Mouse (Mus musculus): ENCODE measurements around the gene Banp. TPM values are rescaled to one million over a fixed set of nuclear protein-coding genes. Genes with fewer than 3 reads are reported as not detected.

Gene Banp
- polyA plus RNA-seq, 1 experiment from 2014 or later = 53.0 TPM

GRCm38 (mm10) chr8:121999211-121999610, 49.7 kb downstream of the Banp start:
- Histone ChIP-seq H3K27ac (ENCODE audit: low read length) (no peak overlapping the region), H3K4me2 (ENCODE audit: low read depth, low read length) (no peak overlapping the region), H3K9me3 (ENCODE audit: control insufficient read depth, low read length) (no peaks in the 10 kb centered on the region), H3K36me3 (ENCODE audit: control insufficient read depth, insufficient read depth, low read length) (peaks cover 29% of the 10 kb centered on the region), H3K4me3 (ENCODE audit: low read length) (no peak overlapping the region), H3K4me1 (replicated peaks; ENCODE audit: control insufficient read depth, insufficient read depth, low read length) (no peaks in the 10 kb centered on the region), H3K9ac (ENCODE audit: low read length) (no peak overlapping the region), H3K27me3 (ENCODE audit: control insufficient read depth, insufficient read depth, low read depth, low read length) (no peaks in the 10 kb centered on the region)
- no peak for ATAC-seq (ENCODE audit: low read depth)
- WGBS = 72% methylated on average over 5 of the region's 5 CpGs

DNA sequence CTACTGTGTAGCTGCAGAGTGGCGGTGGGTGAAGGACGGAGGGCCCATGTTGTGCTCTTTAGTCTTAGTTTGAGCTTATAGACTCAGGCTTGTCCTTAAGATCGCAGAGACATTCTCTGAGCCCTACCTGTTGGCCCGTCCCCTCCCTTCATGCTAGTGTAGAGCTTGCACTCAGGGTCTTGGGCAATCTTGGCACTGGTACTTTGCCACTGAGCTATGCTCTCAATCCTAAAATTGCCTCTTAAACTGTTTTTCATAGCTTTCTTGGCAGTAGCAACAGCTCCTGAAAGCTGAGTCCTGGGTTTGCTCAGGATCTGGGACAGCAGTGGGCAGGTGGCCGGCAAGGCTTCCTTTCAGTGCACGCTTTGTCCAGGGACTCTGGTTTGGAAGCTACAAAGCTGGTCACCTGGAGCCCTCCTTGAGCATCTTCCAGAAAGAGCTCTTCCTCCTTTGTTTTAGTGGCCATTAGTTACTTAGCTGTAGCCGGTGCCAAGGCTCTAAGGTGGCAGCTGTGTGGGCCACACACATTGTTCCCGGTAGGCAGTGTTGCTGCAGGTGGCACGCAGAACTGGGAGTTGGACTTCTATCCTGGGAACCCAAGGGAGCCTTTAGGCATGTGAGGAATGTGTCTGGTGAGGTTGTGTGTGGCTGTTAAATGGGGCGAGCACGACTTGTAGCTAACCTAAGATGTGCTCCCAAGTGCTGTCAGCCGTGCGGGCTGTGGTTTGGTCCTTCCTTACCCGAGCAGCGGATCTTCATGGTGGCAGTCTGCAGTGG, 52.0 kb downstream of the Banp start:
- H3K4me2 ChIP-seq (ENCODE audit: low read depth, low read length) = no peak overlapping the region
- H3K27ac ChIP-seq (ENCODE audit: low read length) = no peak overlapping the region
- H3K9ac ChIP-seq (ENCODE audit: low read length) = no peak overlapping the region
- H3K4me1 ChIP-seq (replicated peaks; ENCODE audit: control insufficient read depth, insufficient read depth, low read length) = no peaks in the 10 kb centered on the region
- H3K4me3 ChIP-seq (ENCODE audit: low read length) = no peak overlapping the region
- 88% methylated on average over 15 of the region's 15 CpGs for WGBS
- peaks cover 26% of the 10 kb centered on the region for H3K36me3 ChIP-seq (ENCODE audit: control insufficient read depth, insufficient read depth, low read length)
- ATAC-seq (ENCODE audit: low read depth) = no peak
- no peaks in the 10 kb centered on the region for H3K9me3 ChIP-seq (ENCODE audit: control insufficient read depth, low read length)
- H3K27me3 ChIP-seq (ENCODE audit: control insufficient read depth, insufficient read depth, low read depth, low read length) = no peaks in the 10 kb centered on the region

DNA sequence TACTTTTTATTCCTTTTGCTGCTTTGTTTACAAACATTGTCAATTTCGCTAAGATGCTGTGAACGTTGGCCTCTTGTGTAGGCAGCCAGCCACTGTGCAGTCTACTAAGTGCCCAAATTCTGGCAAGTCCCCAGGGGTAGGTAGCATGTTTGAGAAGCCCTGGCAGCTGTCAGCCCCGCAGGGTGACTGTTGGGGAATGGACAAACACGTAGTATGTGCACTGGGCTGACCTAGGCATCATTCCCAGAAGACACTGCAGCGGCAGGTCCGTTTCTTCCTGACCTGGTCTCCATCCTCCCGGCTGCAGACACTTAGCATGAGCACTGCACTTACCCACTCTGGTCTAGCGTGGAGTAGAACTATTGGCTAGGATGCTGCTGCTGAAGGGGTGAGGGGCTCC, 54.1 kb downstream of the Banp start:
- no peak overlapping the region for H3K4me3 ChIP-seq (ENCODE audit: low read length)
- H3K36me3 ChIP-seq (ENCODE audit: control insufficient read depth, insufficient read depth, low read length) = peaks cover 24% of the 10 kb centered on the region
- no peak overlapping the region for H3K27ac ChIP-seq (ENCODE audit: low read length)
- H3K9me3 ChIP-seq (ENCODE audit: control insufficient read depth, low read length) = no peaks in the 10 kb centered on the region
- WGBS = 72% methylated on average over 8 of the region's 8 CpGs
- no peak overlapping the region for H3K9ac ChIP-seq (ENCODE audit: low read length)
- H3K27me3 ChIP-seq (ENCODE audit: control insufficient read depth, insufficient read depth, low read depth, low read length) = no peaks in the 10 kb centered on the region
- H3K4me2 ChIP-seq (ENCODE audit: low read depth, low read length) = no peak overlapping the region
- ATAC-seq (ENCODE audit: low read depth) = no peak
- no peaks in the 10 kb centered on the region for H3K4me1 ChIP-seq (replicated peaks; ENCODE audit: control insufficient read depth, insufficient read depth, low read length)

- Histone ChIP-seq H3K36me3 (ENCODE audit: control insufficient read depth, insufficient read depth, low read length) (peaks cover 24% of the 10 kb centered on the region), H3K9ac (ENCODE audit: low read length) (no peak overlapping the region), H3K27ac (ENCODE audit: low read length) (no peak overlapping the region), H3K27me3 (ENCODE audit: control insufficient read depth, insufficient read depth, low read depth, low read length) (no peaks in the 10 kb centered on the region), H3K9me3 (ENCODE audit: control insufficient read depth, low read length) (no peaks in the 10 kb centered on the region), H3K4me1 (replicated peaks; ENCODE audit: control insufficient read depth, insufficient read depth, low read length) (no peaks in the 10 kb centered on the region), H3K4me3 (ENCODE audit: low read length) (no peak overlapping the region), H3K4me2 (ENCODE audit: low read depth, low read length) (no peak overlapping the region)
- WGBS = 81% methylated on average over 5 of the region's 5 CpGs
- no peak for ATAC-seq (ENCODE audit: low read depth)
Observed at GRCm38 (mm10) chr8:122004131-122004530, 54.6 kb downstream of the Banp start.

DNA sequence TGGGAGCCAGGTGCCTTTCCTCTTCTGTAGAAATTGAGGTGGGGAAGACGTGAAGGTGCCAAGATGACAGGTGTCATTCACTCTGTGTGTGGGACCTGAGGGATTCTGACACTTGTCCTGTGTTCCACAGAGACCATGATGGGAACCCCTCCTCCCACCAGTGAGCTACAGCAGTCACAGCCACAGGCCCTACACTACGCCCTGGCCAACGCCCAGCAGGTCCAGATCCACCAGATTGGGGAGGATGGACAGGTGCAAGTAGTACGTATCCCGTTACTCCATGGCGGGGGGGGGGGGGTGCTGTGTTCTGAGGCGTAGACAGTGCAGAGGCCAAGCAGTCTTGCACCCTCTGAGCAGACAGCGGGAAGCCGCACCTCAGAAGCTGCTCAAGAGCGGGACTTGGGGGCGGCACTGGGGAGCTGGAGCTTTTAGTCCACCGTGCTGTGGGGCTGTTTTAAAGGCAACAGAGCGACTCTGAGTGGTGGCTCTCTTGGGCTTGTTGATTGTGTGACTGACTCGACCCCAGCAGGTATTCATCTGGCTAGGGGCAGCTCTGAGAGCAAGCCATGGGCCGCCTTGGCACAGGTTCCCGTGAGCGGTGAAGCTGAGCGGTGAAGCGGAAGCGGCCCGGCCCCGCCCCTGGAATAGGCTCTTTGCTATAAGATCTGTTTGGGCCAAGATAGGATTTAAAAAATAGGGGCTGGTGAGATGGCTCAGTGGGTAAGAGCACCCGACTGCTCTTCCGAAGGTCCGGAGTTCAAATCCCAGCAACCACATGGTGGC, 56.1 kb downstream of the Banp start:
- WGBS = 91% methylated on average over 25 of the region's 25 CpGs
- Histone ChIP-seq H3K4me3 (ENCODE audit: low read length) (no peak overlapping the region), H3K36me3 (ENCODE audit: control insufficient read depth, insufficient read depth, low read length) (peaks cover 24% of the 10 kb centered on the region), H3K4me2 (ENCODE audit: low read depth, low read length) (no peak overlapping the region), H3K9me3 (ENCODE audit: control insufficient read depth, low read length) (no peaks in the 10 kb centered on the region), H3K9ac (ENCODE audit: low read length) (no peak overlapping the region), H3K27ac (ENCODE audit: low read length) (no peak overlapping the region), H3K27me3 (ENCODE audit: control insufficient read depth, insufficient read depth, low read depth, low read length) (no peaks in the 10 kb centered on the region), H3K4me1 (replicated peaks; ENCODE audit: control insufficient read depth, insufficient read depth, low read length) (no peaks in the 10 kb centered on the region)
- no peak for ATAC-seq (ENCODE audit: low read depth)

- Histone ChIP-seq H3K4me3 (ENCODE audit: low read length) (no peak overlapping the region), H3K9me3 (ENCODE audit: control insufficient read depth, low read length) (no peaks in the 10 kb centered on the region), H3K9ac (ENCODE audit: low read length) (no peak overlapping the region), H3K4me2 (ENCODE audit: low read depth, low read length) (no peak overlapping the region), H3K4me1 (replicated peaks; ENCODE audit: control insufficient read depth, insufficient read depth, low read length) (no peaks in the 10 kb centered on the region), H3K27me3 (ENCODE audit: control insufficient read depth, insufficient read depth, low read depth, low read length) (no peaks in the 10 kb centered on the region), H3K27ac (ENCODE audit: low read length) (no peak overlapping the region), H3K36me3 (ENCODE audit: control insufficient read depth, insufficient read depth, low read length) (peaks cover 18% of the 10 kb centered on the region)
- 85% methylated on average over 13 of the region's 13 CpGs for WGBS
- ATAC-seq (ENCODE audit: low read depth) = no peak
Observed at GRCm38 (mm10) chr8:122006688-122007484, 57.3 kb downstream of the Banp start.

- no peak overlapping the region for H3K4me2 ChIP-seq (ENCODE audit: low read depth, low read length)
- H3K27me3 ChIP-seq (ENCODE audit: control insufficient read depth, insufficient read depth, low read depth, low read length) = no peaks in the 10 kb centered on the region
- H3K36me3 ChIP-seq (ENCODE audit: control insufficient read depth, insufficient read depth, low read length) = peaks cover 10% of the 10 kb centered on the region
- 88% methylated on average over 5 of the region's 5 CpGs for WGBS
- no peak overlapping the region for H3K9ac ChIP-seq (ENCODE audit: low read length)
- no peak overlapping the region for H3K4me3 ChIP-seq (ENCODE audit: low read length)
- no peak overlapping the region for H3K27ac ChIP-seq (ENCODE audit: low read length)
- H3K4me1 ChIP-seq (replicated peaks; ENCODE audit: control insufficient read depth, insufficient read depth, low read length) = no peaks in the 10 kb centered on the region
- H3K9me3 ChIP-seq (ENCODE audit: control insufficient read depth, low read length) = no peaks in the 10 kb centered on the region
- no peak for ATAC-seq (ENCODE audit: low read depth)
Observed at GRCm38 (mm10) chr8:122008395-122008794, 58.8 kb downstream of the Banp start.

GRCm38 (mm10) chr8:122010638-122011037, 61.1 kb downstream of the Banp start:
- Histone ChIP-seq H3K4me1 (replicated peaks; ENCODE audit: control insufficient read depth, insufficient read depth, low read length) (no peaks in the 10 kb centered on the region), H3K9me3 (ENCODE audit: control insufficient read depth, low read length) (no peaks in the 10 kb centered on the region), H3K27ac (ENCODE audit: low read length) (no peak overlapping the region), H3K9ac (ENCODE audit: low read length) (no peak overlapping the region), H3K36me3 (ENCODE audit: control insufficient read depth, insufficient read depth, low read length) (peaks cover 10% of the 10 kb centered on the region), H3K4me3 (ENCODE audit: low read length) (no peak overlapping the region), H3K4me2 (ENCODE audit: low read depth, low read length) (no peak overlapping the region), H3K27me3 (ENCODE audit: control insufficient read depth, insufficient read depth, low read depth, low read length) (no peaks in the 10 kb centered on the region)
- 79% methylated on average over 5 of the region's 5 CpGs for WGBS
- no peak for ATAC-seq (ENCODE audit: low read depth)

- ATAC-seq (ENCODE audit: low read depth) = no peak
- H3K36me3 ChIP-seq (ENCODE audit: control insufficient read depth, insufficient read depth, low read length) = peaks cover 10% of the 10 kb centered on the region
- no peaks in the 10 kb centered on the region for H3K27me3 ChIP-seq (ENCODE audit: control insufficient read depth, insufficient read depth, low read depth, low read length)
- WGBS = 62% methylated on average over 7 of the region's 7 CpGs
- H3K9ac ChIP-seq (ENCODE audit: low read length) = no peak overlapping the region
- H3K9me3 ChIP-seq (ENCODE audit: control insufficient read depth, low read length) = no peaks in the 10 kb centered on the region
- H3K4me2 ChIP-seq (ENCODE audit: low read depth, low read length) = no peak overlapping the region
- H3K4me3 ChIP-seq (ENCODE audit: low read length) = no peak overlapping the region
- no peak overlapping the region for H3K27ac ChIP-seq (ENCODE audit: low read length)
- H3K4me1 ChIP-seq (replicated peaks; ENCODE audit: control insufficient read depth, insufficient read depth, low read length) = no peaks in the 10 kb centered on the region
Observed at GRCm38 (mm10) chr8:122011066-122011588, 61.6 kb downstream of the Banp start.
